Mouse (Mus musculus) heart, adult 18-20 months (tissue): ENCODE measurements at regions not wholly inside any gene's neighbourhood (a gene's known extent, or its start where the extent isn't known, plus 50 kb on each side); places are given as distances from the start of the nearest gene placed in this dataset.
A peak's percentile ranks its signal among the peaks of the same experiment; 100 is the strongest.

Experiments
- DNase-seq, 2 experiments: peaks; one replicate each; pipeline ENCODE4 v3.0.0; 2021 to 2022; ENCODE audit warnings: mixed read lengths in 1 of 2

GRCm38 (mm10) chr4:148723208-148723607, 80.1 kb downstream of the Gm572 start:
- no peak for DNase-seq

- DNase-seq: no peak
Measured at GRCm38 (mm10) chr4:148723934-148724719, 80.1 kb upstream of the Casz1 start.

GRCm38 (mm10) chr4:148728800-148729199, 75.4 kb upstream of the Casz1 start:
- DNase-seq: no peak

GRCm38 (mm10) chr4:148731586-148731985, 72.6 kb upstream of the Casz1 start:
- DNase-seq: no peak

- DNase-seq: no peak
Measured at GRCm38 (mm10) chr4:148734061-148734460, 70.2 kb upstream of the Casz1 start.

GRCm38 (mm10) chr4:148734547-148734946, 69.7 kb upstream of the Casz1 start:
- DNase-seq: no peak

GRCm38 (mm10) chr4:148738601-148739530, 65.4 kb upstream of the Casz1 start:
- no peak for DNase-seq

GRCm38 (mm10) chr4:148742549-148743413, 61.4 kb upstream of the Casz1 start:
- DNase-seq: peak; percentile 42 to 85

- DNase-seq: no peak
Measured at GRCm38 (mm10) chr4:148743414-148743844, 60.8 kb upstream of the Casz1 start.

GRCm38 (mm10) chr4:148744053-148744452, 60.2 kb upstream of the Casz1 start:
- no peak for DNase-seq

- peak; percentile 19 to 43 for DNase-seq
Measured at GRCm38 (mm10) chr4:148746460-148747314, 57.5 kb upstream of the Casz1 start.

- DNase-seq: peak; percentile 60 to 64
Measured at GRCm38 (mm10) chr4:148747315-148747644, 56.9 kb upstream of the Casz1 start.

GRCm38 (mm10) chr4:148750030-148750429, 54.2 kb upstream of the Casz1 start:
- DNase-seq: no peak

GRCm38 (mm10) chr4:148751591-148751990, 52.6 kb upstream of the Casz1 start:
- no peak for DNase-seq

GRCm38 (mm10) chr4:148752360-148753093, 51.7 kb upstream of the Casz1 start:
- no peak for DNase-seq

- no peak for DNase-seq
Measured at GRCm38 (mm10) chr4:148753143-148753798, 51.0 kb upstream of the Casz1 start.

- no peak for DNase-seq
Measured at GRCm38 (mm10) chr4:148753849-148754248, 50.4 kb upstream of the Casz1 start.
